In the genomic region with DNA sequence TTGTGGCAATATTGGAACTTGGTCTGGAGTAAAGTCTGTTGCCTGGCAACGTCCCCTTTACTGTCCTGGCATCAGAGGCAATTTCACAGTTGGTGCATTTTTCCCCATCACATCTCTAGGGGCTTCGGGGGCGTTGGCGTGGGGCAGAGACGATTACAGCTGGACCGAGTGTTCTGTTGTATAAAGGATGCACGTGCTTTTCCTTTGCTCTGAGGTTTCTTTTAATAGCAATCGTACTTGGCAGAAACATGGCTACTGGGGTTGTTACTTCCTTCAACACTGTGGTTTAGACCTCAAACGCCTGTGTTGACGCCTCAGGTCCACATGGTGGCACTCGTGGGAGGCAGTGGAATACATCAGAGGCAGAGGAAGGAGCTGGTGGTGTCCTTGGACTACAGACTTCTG, we compare ENCODE assay signal across 8 mouse cellular contexts. TPM values are rescaled to one million over a fixed set of nuclear protein-coding genes. Genes with fewer than 3 reads are reported as not detected.
A peak's percentile ranks its signal among the peaks of the same experiment; 100 is the strongest.
DNase-seq lines count a peak whose midpoint lies in the region; ATAC-seq lines count a peak whose summit lies in the region.

No protein-coding gene starts in this region.

- H3K27ac ChIP-seq in midbrain, embryonic 10.5 days (replicated peaks), result no peak overlapping the region

- H3K4me1 ChIP-seq in midbrain, embryonic 10.5 days, result no peaks in the 10 kb centered on the region

- H3K36me3 ChIP-seq in midbrain, embryonic 10.5 days, result no peaks in the 10 kb centered on the region

- peak; percentile 96 for ATAC-seq in granulocyte monocyte progenitor cell, adult 5-6 weeks (replicated peaks; ENCODE audit: poor library complexity, severe bottlenecking)
- no peak for ATAC-seq in erythroblast, adult 5-6 weeks (replicated peaks; ENCODE audit: low FRiP score, poor library complexity, severe bottlenecking)

- no peaks in the 10 kb centered on the region for H3K27me3 ChIP-seq in midbrain, embryonic 10.5 days (ENCODE audit: low read depth, poor library complexity, severe bottlenecking)

- WGBS in midbrain, embryonic 10.5 days, result 47% methylated on average over 11 of the region's 11 CpGs

- no peak overlapping the region for H3K4me3 ChIP-seq in midbrain, embryonic 10.5 days

- peak; percentile 81 for DNase-seq in ZHBTc4 (ENCODE audit: low read depth, low spot score)
- DNase-seq in cerebellum, postnatal 10 days, result peak; percentile 65 to 72
- peak; percentile 40 for DNase-seq in kidney, adult 11 months
- DNase-seq in left cerebral cortex, postnatal 25 days (ENCODE audit: low spot score in 2 of 2), result peak; percentile 52 to 55
- peak; percentile 37 for DNase-seq in midbrain, embryonic 10.5 days (ENCODE audit: low spot score)
- peak; percentile 31 for DNase-seq in right cerebral cortex, postnatal 4 days

- intact Hi-C loops in left cerebral cortex, postnatal 25 days (cut with DNase I), result loop anchor here (5.0 kb wide), 1 partner anchor 34 kb away; no protein-coding TSS in a partner anchor

- no peaks in the 10 kb centered on the region for H3K9me3 ChIP-seq in midbrain, embryonic 10.5 days (replicated peaks)

RNA-seq across cellular contexts. Expression of a gene that starts 2.1 kb away (rescaled TPM):
- not detected in 2 replicates for total RNA-seq in granulocyte monocyte progenitor cell, adult 5-6 weeks (2014; fragmentation: Nextera tagmentation)
- 1.2 TPM in 1 of 2 replicates, not detected in the other for total RNA-seq in granulocyte monocyte progenitor cell, adult 5-6 weeks (2017)
- total RNA-seq in left cerebral cortex, postnatal 25 days (2021), result not detected
- polyA plus RNA-seq in midbrain, embryonic 10.5 days (2016; fragmentation: Nextera tagmentation; extraction: Ambion mirVana), result not detected in 2 replicates
- total RNA-seq in erythroblast, adult 5-6 weeks (2015; ENCODE audit: low replicate concordance), result not detected in 2 replicates
- not detected in 2 replicates for total RNA-seq in erythroblast, adult 5-6 weeks (2017; ENCODE audit: low replicate concordance)

RNA-seq across cellular contexts. Expression of a gene that starts 8.8 kb away (rescaled TPM):
- 318 and 331 TPM in 2 replicates for total RNA-seq in granulocyte monocyte progenitor cell, adult 5-6 weeks (2014; fragmentation: Nextera tagmentation)
- 549 and 684 TPM in 2 replicates for total RNA-seq in granulocyte monocyte progenitor cell, adult 5-6 weeks (2017)
- under 1 TPM in 1 of 2 experiments, not detected in 1; 0.28 TPM for total RNA-seq in left cerebral cortex, postnatal 25 days (2021)
- polyA plus RNA-seq in midbrain, embryonic 10.5 days (2016; fragmentation: Nextera tagmentation; extraction: Ambion mirVana), result 0.09 and 0.26 TPM in 2 replicates
- 153 and 181 TPM in 2 replicates for total RNA-seq in erythroblast, adult 5-6 weeks (2015; ENCODE audit: low replicate concordance)
- 93.7 and 116 TPM in 2 replicates for total RNA-seq in erythroblast, adult 5-6 weeks (2017; ENCODE audit: low replicate concordance)

RNA-seq across cellular contexts. Expression of a gene that starts 52.0 kb away (rescaled TPM):
- not detected in 2 replicates for total RNA-seq in granulocyte monocyte progenitor cell, adult 5-6 weeks (2014; fragmentation: Nextera tagmentation)
- not detected in 2 replicates for total RNA-seq in granulocyte monocyte progenitor cell, adult 5-6 weeks (2017)
- not detected for total RNA-seq in left cerebral cortex, postnatal 25 days (2021)
- not detected in 2 replicates for polyA plus RNA-seq in midbrain, embryonic 10.5 days (2016; fragmentation: Nextera tagmentation; extraction: Ambion mirVana)
- not detected in 2 replicates for total RNA-seq in erythroblast, adult 5-6 weeks (2015; ENCODE audit: low replicate concordance)
- total RNA-seq in erythroblast, adult 5-6 weeks (2017; ENCODE audit: low replicate concordance), result not detected in 2 replicates

RNA-seq across cellular contexts. Expression of a gene that starts 58.4 kb away (rescaled TPM):
- 60.9 and 69.3 TPM in 2 replicates for total RNA-seq in granulocyte monocyte progenitor cell, adult 5-6 weeks (2014; fragmentation: Nextera tagmentation)
- 163 and 224 TPM in 2 replicates for total RNA-seq in granulocyte monocyte progenitor cell, adult 5-6 weeks (2017)
- total RNA-seq in left cerebral cortex, postnatal 25 days (2021), result not detected
- polyA plus RNA-seq in midbrain, embryonic 10.5 days (2016; fragmentation: Nextera tagmentation; extraction: Ambion mirVana), result 0.10 and 0.17 TPM in 2 replicates
- 4.2 and 17.3 TPM in 2 replicates for total RNA-seq in erythroblast, adult 5-6 weeks (2015; ENCODE audit: low replicate concordance)
- total RNA-seq in erythroblast, adult 5-6 weeks (2017; ENCODE audit: low replicate concordance), result 2.6 and 3.7 TPM in 2 replicates

Comparison
In these comparisons a context has a peak if more than half of its experiments do, and no peak if none do; other contexts are left out.
1. DNase-seq: peak in every context shown above with its lines; median percentile 81 in ZHBTc4; 68 in cerebellum, postnatal 10 days; 54 in left cerebral cortex, postnatal 25 days; 40 in kidney, adult 11 months; 37 in midbrain, embryonic 10.5 days; 31 in right cerebral cortex, postnatal 4 days.
2. RNA of a gene that starts 8.8 kb away (total RNA-seq): 318 to 684 TPM in granulocyte monocyte progenitor cell, adult 5-6 weeks and 93.7 to 181 TPM in erythroblast, adult 5-6 weeks; 0.28 TPM in left cerebral cortex, postnatal 25 days; every median in the first group is over 10 times any median in the second.